Mouse (Mus musculus): ENCODE results near the gene Gm48551.
A peak's percentile ranks its signal among the peaks of the same experiment; 100 is the strongest.

Gene Gm48551

GRCm38 (mm10) chr10:81430831-81431525, 46.7 kb downstream of the Gm48551 start:
- DNase-seq, result peak; percentile 60 to 89

- peak; percentile 90 to 95 for DNase-seq
Observed at GRCm38 (mm10) chr10:81431526-81432168, 47.4 kb downstream of the Gm48551 start.

- peak; percentile 22 to 60 for DNase-seq
Observed at GRCm38 (mm10) chr10:81432169-81432867, 48.1 kb downstream of the Gm48551 start.

GRCm38 (mm10) chr10:81432868-81433262, 48.6 kb downstream of the Gm48551 start:
- DNase-seq, result peak; percentile 96 to 98

- peak; percentile 18 to 63 for DNase-seq
Observed at GRCm38 (mm10) chr10:81433541-81434289, 49.4 kb downstream of the Gm48551 start.

- peak; percentile 19 to 57 for DNase-seq
Observed at GRCm38 (mm10) chr10:81434361-81435263, 50.3 kb downstream of the Gm48551 start.

GRCm38 (mm10) chr10:81435436-81435835, 51.2 kb downstream of the Gm48551 start:
- peak; percentile 95 to 97 for DNase-seq

- DNase-seq, result no peak
Observed at GRCm38 (mm10) chr10:81441019-81441418, 56.8 kb downstream of the Gm48551 start.
